In the genomic region with DNA sequence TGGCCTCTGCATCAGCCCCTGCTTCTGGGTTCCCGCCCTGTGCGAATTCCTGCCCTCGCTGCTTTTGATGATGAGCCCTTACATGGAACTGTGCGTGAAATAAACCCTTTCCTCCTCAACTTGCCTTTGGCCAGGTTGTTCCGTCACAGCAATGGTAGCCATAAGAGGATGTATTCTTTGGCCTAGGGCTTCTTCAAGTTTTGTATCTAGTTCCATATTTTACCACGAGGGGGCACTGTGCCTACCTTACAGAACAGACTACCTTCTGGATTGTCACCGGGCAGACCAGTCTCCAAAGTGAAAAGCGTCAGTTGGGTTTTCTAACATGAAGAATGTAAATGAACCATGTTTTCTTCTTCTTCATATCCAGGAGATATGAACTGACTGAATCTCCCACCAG, we compare ENCODE assay signal across 9 mouse cellular contexts. TPM values are rescaled to one million over a fixed set of nuclear protein-coding genes. Genes with fewer than 3 reads are reported as not detected.
DNase-seq lines count a peak whose midpoint lies in the region; ATAC-seq and TF ChIP-seq lines count a peak whose summit lies in the region.
"Had no signal": no experiment of that assay in that cellular context is flagged by ENCODE, and none has a peak within 500 bp of the region (broad histone marks: within the 10 kb centered on the region; RNA-seq: fewer than 3 reads in every experiment).

No protein-coding gene starts in this region.

- no peak overlapping the region for H3K9ac ChIP-seq in neural tube, embryonic 15.5 days (replicated peaks)
- no peak overlapping the region for H3K9ac ChIP-seq in limb, embryonic 14.5 days (ENCODE audit: low read depth, low read length, severe bottlenecking)
- H3K9ac ChIP-seq: embryonic facial prominence, embryonic 13.5 days had no signal

- peak; percentile 35 for DNase-seq in neural tube, embryonic 10.5 days (ENCODE audit: extremely low spot score, low spot score)
- peak; percentile 41 for DNase-seq in adrenal gland, postnatal 10 days
- DNase-seq in kidney, adult 9 months, result peak; percentile 79
- peak; percentile 55 for DNase-seq in limb, embryonic 14.5 days (ENCODE audit: low spot score)
- DNase-seq in retina, embryonic 14.5 days (ENCODE audit: low spot score), result peak; percentile 79
- DNase-seq in MN1 (ENCODE audit: low spot score), result no peak

- no peak for ATAC-seq in neural tube, embryonic 15.5 days (ENCODE audit: low FRiP score)
- peak; percentile 92 for ATAC-seq in frontal cortex, adult (ENCODE audit: low TSS enrichment)
- ATAC-seq in limb, embryonic 14.5 days (ENCODE audit: low FRiP score, low read depth), result no peak

- H3K4me3 ChIP-seq in neural tube, embryonic 15.5 days (replicated peaks), result no peak overlapping the region
- H3K4me3 ChIP-seq in limb, embryonic 14.5 days (replicated peaks; ENCODE audit: low read length), result no peak overlapping the region
- H3K4me3 ChIP-seq: embryonic facial prominence, embryonic 13.5 days had no signal

- no peaks in the 10 kb centered on the region for H3K27me3 ChIP-seq in neural tube, embryonic 15.5 days (replicated peaks)
- H3K27me3 ChIP-seq in limb, embryonic 14.5 days (ENCODE audit: control insufficient read depth, insufficient read depth, low read length), result no peaks in the 10 kb centered on the region
- H3K27me3 ChIP-seq: embryonic facial prominence, embryonic 13.5 days had no signal

- no peaks in the 10 kb centered on the region for H3K9me3 ChIP-seq in neural tube, embryonic 15.5 days (replicated peaks)
- no peaks in the 10 kb centered on the region for H3K9me3 ChIP-seq in limb, embryonic 14.5 days (ENCODE audit: control insufficient read depth, low read length)
- H3K9me3 ChIP-seq: embryonic facial prominence, embryonic 13.5 days had no signal

- H3K4me2 ChIP-seq in neural tube, embryonic 15.5 days, result no peak overlapping the region
- H3K4me2 ChIP-seq in limb, embryonic 14.5 days (replicated peaks; ENCODE audit: low read depth, low read length, severe bottlenecking), result no peak overlapping the region
- H3K4me2 ChIP-seq: embryonic facial prominence, embryonic 13.5 days had no signal

- H3K27ac ChIP-seq in neural tube, embryonic 15.5 days (replicated peaks), result no peak overlapping the region
- H3K27ac ChIP-seq in limb, embryonic 14.5 days (replicated peaks; ENCODE audit: low read depth, low read length), result no peak overlapping the region
- H3K27ac ChIP-seq: embryonic facial prominence, embryonic 13.5 days had no signal

- H3K4me1 ChIP-seq in neural tube, embryonic 15.5 days, result no peaks in the 10 kb centered on the region
- no peaks in the 10 kb centered on the region for H3K4me1 ChIP-seq in limb, embryonic 14.5 days (ENCODE audit: control insufficient read depth, insufficient read depth, low read length)
- H3K4me1 ChIP-seq: embryonic facial prominence, embryonic 13.5 days had no signal

- 43% methylated on average over 8 of the region's 8 CpGs for WGBS in neural tube, embryonic 15.5 days
- WGBS in limb, embryonic 14.5 days, result 40% methylated on average over 8 of the region's 8 CpGs

- TF ChIP-seq POLR2A in limb, embryonic 14.5 days (IDR thresholded peaks at IDR 0.05; ENCODE audit: borderline replicate concordance, extremely low read depth, insufficient read depth, insufficient read length), result no peak

- no peaks in the 10 kb centered on the region for H3K36me3 ChIP-seq in neural tube, embryonic 15.5 days
- H3K36me3 ChIP-seq in limb, embryonic 14.5 days (ENCODE audit: control insufficient read depth, insufficient read depth, low read length), result no peaks in the 10 kb centered on the region
- H3K36me3 ChIP-seq: embryonic facial prominence, embryonic 13.5 days had no signal

RNA-seq across cellular contexts. Expression of a gene that starts 58.7 kb away (rescaled TPM):
- 33.1 and 36.4 TPM in 2 replicates for polyA plus RNA-seq in neural tube, embryonic 15.5 days (2015; fragmentation: Nextera tagmentation; extraction: Ambion mirVana)
- total RNA-seq in adrenal gland, postnatal 10 days (2021), result 1 to 10 TPM; 3.5 to 9.3 TPM
- polyA plus RNA-seq in limb, embryonic 14.5 days (2012; rRNA removed), result 1.9 and 2.5 TPM in 2 replicates
- 3.6 and 3.8 TPM in 2 replicates for polyA plus RNA-seq in limb, embryonic 14.5 days (2014; fragmentation: Nextera tagmentation; extraction: Ambion mirVana)
